Mouse (Mus musculus): ENCODE measurements around the gene Srebf1.

DNA sequence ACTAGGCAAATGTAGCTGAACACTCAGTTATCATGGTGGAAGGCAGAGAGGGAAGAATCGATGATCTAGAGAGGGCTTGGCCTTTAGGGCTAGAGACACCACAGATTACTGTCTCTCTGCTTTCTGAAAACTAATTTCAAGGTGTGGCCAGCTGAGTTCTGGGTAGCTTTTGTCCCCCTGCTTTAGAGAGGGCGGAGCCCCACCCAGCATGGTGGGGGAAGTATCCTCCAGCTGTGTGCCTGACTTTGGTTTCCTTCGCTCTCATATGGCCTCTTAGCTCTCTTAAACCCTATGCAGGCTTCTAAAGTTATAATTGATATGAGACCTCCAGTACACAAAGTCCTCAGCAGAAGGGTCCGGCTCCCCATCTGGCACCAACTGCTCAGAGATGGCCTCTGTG, 59.0 kb downstream of the Srebf1 start:
- no peak for TF ChIP-seq POLR2A (IDR thresholded peaks at IDR 0.05; ENCODE audit: low read depth, low read length)
- no peak for TF ChIP-seq CTCF (IDR thresholded peaks at IDR 0.05; ENCODE audit: extremely low read depth, insufficient read depth, insufficient read length, insufficient replicate concordance)
